Mouse (Mus musculus): Measurements from ENCODE around the gene Kras. TPM values are rescaled to one million over a fixed set of nuclear protein-coding genes. Genes with fewer than 3 reads are reported as not detected.

The Kras gene
- total RNA-seq (2014; rRNA removed; ENCODE audit: low replicate concordance): 10.2 and 16.8 TPM in 2 replicates
- 29.2 and 34.2 TPM in 2 replicates for polyA plus RNA-seq (2015; fragmentation: Nextera tagmentation; extraction: Ambion mirVana)

GRCm38 (mm10) chr6:145250185-145250791, at the start of gene Kras:
Gene Kras (minus strand): TSS chr6:145250239.
- peak within 1 kb of the TSS; percentile 92 for H3K9ac ChIP-seq (replicated peaks; ENCODE audit: low read depth, low read length)
- ATAC-seq (ENCODE audit: insufficient read depth, low read depth) (peak; percentile 87), DNase-seq (ENCODE audit: low spot score) (peak; percentile 84)
- H3K27me3 ChIP-seq (ENCODE audit: control insufficient read depth, insufficient read depth, low read length): 0 out of 2 replicates have a peak, but pooled peaks cover 6% of the 10 kb centered on the region
- peaks cover 8% of the 10 kb centered on the region; the same call in 1 of the 2 replicates for H3K4me1 ChIP-seq (ENCODE audit: control insufficient read depth, insufficient read depth)
- TF ChIP-seq CTCF (IDR thresholded peaks at IDR 0.05; ENCODE audit: low read depth) (no peak), EP300 (IDR thresholded peaks at IDR 0.05; ENCODE audit: low read depth) (no peak)
- H3K4me2 ChIP-seq (ENCODE audit: low read depth, low read length): peak within 1 kb of the TSS; percentile 85
- WGBS: under 1% methylated on average over 48 of the region's 83 CpGs
- peaks cover 7% of the 10 kb centered on the region for H3K36me3 ChIP-seq (replicated peaks; ENCODE audit: control insufficient read depth, insufficient read depth, low read length)
- H3K9me3 ChIP-seq (replicated peaks; ENCODE audit: control insufficient read depth, low read length): no peaks in the 10 kb centered on the region
- H3K4me3 ChIP-seq (ENCODE audit: low read depth, low read length): peak within 1 kb of the TSS; percentile 97
- peak within 1 kb of the TSS; percentile 90 for H3K27ac ChIP-seq (ENCODE audit: low read depth)

GRCm38 (mm10) chr6:145297626-145298025, 47.6 kb upstream of the Kras start:
- WGBS: 45% methylated on average over 7 of the region's 7 CpGs
- Histone ChIP-seq H3K4me2 (ENCODE audit: low read depth, low read length) (no peak overlapping the region), H3K4me1 (ENCODE audit: control insufficient read depth, insufficient read depth) (no peaks in the 10 kb centered on the region), H3K9ac (replicated peaks; ENCODE audit: low read depth, low read length) (no peak overlapping the region), H3K4me3 (ENCODE audit: low read depth, low read length) (no peak overlapping the region), H3K9me3 (replicated peaks; ENCODE audit: control insufficient read depth, low read length) (no peaks in the 10 kb centered on the region), H3K36me3 (replicated peaks; ENCODE audit: control insufficient read depth, insufficient read depth, low read length) (no peaks in the 10 kb centered on the region), H3K27ac (ENCODE audit: low read depth) (no peak overlapping the region), H3K27me3 (ENCODE audit: control insufficient read depth, insufficient read depth, low read length) (peaks cover 71% of the 10 kb centered on the region)
- ATAC-seq (ENCODE audit: insufficient read depth, low read depth) (no peak), DNase-seq (ENCODE audit: low spot score) (no peak)
- TF ChIP-seq EP300 (IDR thresholded peaks at IDR 0.05; ENCODE audit: low read depth) (no peak), CTCF (IDR thresholded peaks at IDR 0.05; ENCODE audit: low read depth) (no peak)

GRCm38 (mm10) chr6:145296979-145297378, 46.9 kb upstream of the Kras start:
- TF ChIP-seq CTCF (IDR thresholded peaks at IDR 0.05; ENCODE audit: low read depth) (no peak), EP300 (IDR thresholded peaks at IDR 0.05; ENCODE audit: low read depth) (no peak)
- Histone ChIP-seq H3K27me3 (ENCODE audit: control insufficient read depth, insufficient read depth, low read length) (peaks cover 69% of the 10 kb centered on the region), H3K9ac (replicated peaks; ENCODE audit: low read depth, low read length) (no peak overlapping the region), H3K4me2 (ENCODE audit: low read depth, low read length) (no peak overlapping the region), H3K9me3 (replicated peaks; ENCODE audit: control insufficient read depth, low read length) (no peaks in the 10 kb centered on the region), H3K27ac (ENCODE audit: low read depth) (no peak overlapping the region), H3K4me3 (ENCODE audit: low read depth, low read length) (no peak overlapping the region), H3K36me3 (replicated peaks; ENCODE audit: control insufficient read depth, insufficient read depth, low read length) (no peaks in the 10 kb centered on the region), H3K4me1 (ENCODE audit: control insufficient read depth, insufficient read depth) (no peaks in the 10 kb centered on the region)
- no peak for DNase-seq (ENCODE audit: low spot score)
- ATAC-seq (ENCODE audit: insufficient read depth, low read depth): no peak
- WGBS: 74% methylated on average over 7 of the region's 7 CpGs

GRCm38 (mm10) chr6:145295171-145295570, 45.1 kb upstream of the Kras start:
- Histone ChIP-seq H3K27me3 (ENCODE audit: control insufficient read depth, insufficient read depth, low read length) (peaks cover 51% of the 10 kb centered on the region), H3K4me2 (ENCODE audit: low read depth, low read length) (no peak overlapping the region)
- ATAC-seq (ENCODE audit: insufficient read depth, low read depth): no peak

GRCm38 (mm10) chr6:145293156-145293555, 43.1 kb upstream of the Kras start:
- ATAC-seq (ENCODE audit: insufficient read depth, low read depth) (no peak), DNase-seq (ENCODE audit: low spot score) (no peak)
- Histone ChIP-seq H3K9me3 (replicated peaks; ENCODE audit: control insufficient read depth, low read length) (no peaks in the 10 kb centered on the region), H3K36me3 (replicated peaks; ENCODE audit: control insufficient read depth, insufficient read depth, low read length) (no peaks in the 10 kb centered on the region), H3K4me3 (ENCODE audit: low read depth, low read length) (no peak overlapping the region), H3K27ac (ENCODE audit: low read depth) (no peak overlapping the region), H3K4me2 (ENCODE audit: low read depth, low read length) (no peak overlapping the region), H3K27me3 (ENCODE audit: control insufficient read depth, insufficient read depth, low read length) (peaks cover 33% of the 10 kb centered on the region; the same call in 1 of the 2 replicates), H3K4me1 (ENCODE audit: control insufficient read depth, insufficient read depth) (no peaks in the 10 kb centered on the region), H3K9ac (replicated peaks; ENCODE audit: low read depth, low read length) (no peak overlapping the region)
- TF ChIP-seq EP300 (IDR thresholded peaks at IDR 0.05; ENCODE audit: low read depth) (no peak), CTCF (IDR thresholded peaks at IDR 0.05; ENCODE audit: low read depth) (no peak)
- WGBS: 76% methylated on average over 6 of the region's 6 CpGs

More at GRCm38 (mm10) chr6:145295171-145295570, 45.1 kb upstream of the Kras start:
- Histone ChIP-seq H3K27ac (ENCODE audit: low read depth) (no peak overlapping the region), H3K4me1 (ENCODE audit: control insufficient read depth, insufficient read depth) (no peaks in the 10 kb centered on the region), H3K9ac (replicated peaks; ENCODE audit: low read depth, low read length) (no peak overlapping the region), H3K9me3 (replicated peaks; ENCODE audit: control insufficient read depth, low read length) (no peaks in the 10 kb centered on the region), H3K36me3 (replicated peaks; ENCODE audit: control insufficient read depth, insufficient read depth, low read length) (no peaks in the 10 kb centered on the region), H3K4me3 (ENCODE audit: low read depth, low read length) (no peak overlapping the region)
- TF ChIP-seq CTCF (IDR thresholded peaks at IDR 0.05; ENCODE audit: low read depth): no peak
- no peak for TF ChIP-seq EP300 (IDR thresholded peaks at IDR 0.05; ENCODE audit: low read depth)
- no peak for DNase-seq (ENCODE audit: low spot score)
- 48% methylated on average over 11 of the region's 11 CpGs for WGBS

Data from heart, postnatal 0 days (tissue).